Mouse (Mus musculus): Measurements from ENCODE around the gene Iqsec1. TPM values are rescaled to one million over a fixed set of nuclear protein-coding genes. Genes with fewer than 3 reads are reported as not detected.

The Iqsec1 gene
- polyA plus RNA-seq, 1 experiment from 2014 or later: 17.9 TPM

GRCm38 (mm10) chr6:90740348-90741055 is 248.0 kb downstream of the Iqsec1 start:
- Histone ChIP-seq H3K9ac (no peak overlapping the region), H3K4me2 (replicated peaks) (no peak overlapping the region), H3K4me1 (peaks cover 20% of the 10 kb centered on the region), H3K36me3 (no peaks in the 10 kb centered on the region), H3K27me3 (replicated peaks) (peaks cover 8% of the 10 kb centered on the region; the same call in 1 of the 2 replicates), H3K4me3 (no peak overlapping the region), H3K9me3 (no peaks in the 10 kb centered on the region), H3K27ac (no peak overlapping the region)
- ATAC-seq (ENCODE audit: low FRiP score, low read depth): no peak
- WGBS: 79% methylated on average over 4 of the region's 4 CpGs

- Histone ChIP-seq H3K27ac (no peak overlapping the region), H3K9me3 (no peaks in the 10 kb centered on the region), H3K36me3 (no peaks in the 10 kb centered on the region), H3K4me3 (peak overlapping the region; percentile 72), H3K4me1 (peaks cover 24% of the 10 kb centered on the region), H3K4me2 (replicated peaks) (peak overlapping the region; percentile 96), H3K27me3 (replicated peaks) (peaks cover 8% of the 10 kb centered on the region; the same call in 1 of the 2 replicates), H3K9ac (peak overlapping the region; percentile 69; the same call in 1 of the 2 replicates)
- 2% methylated on average over 12 of the region's 12 CpGs for WGBS
- peak; percentile 87 for ATAC-seq (ENCODE audit: low FRiP score, low read depth)
Observed at GRCm38 (mm10) chr6:90737376-90737775, 251.1 kb downstream of the Iqsec1 start.

- under 1% methylated on average over 50 of the region's 52 CpGs for WGBS
- Histone ChIP-seq H3K9ac (peak overlapping the region; percentile 69), H3K4me2 (replicated peaks) (peak overlapping the region; percentile 96), H3K9me3 (no peaks in the 10 kb centered on the region), H3K27me3 (replicated peaks) (peaks cover 8% of the 10 kb centered on the region; the same call in 1 of the 2 replicates), H3K36me3 (no peaks in the 10 kb centered on the region), H3K4me3 (peak overlapping the region; percentile 72), H3K27ac (no peak overlapping the region), H3K4me1 (peaks cover 24% of the 10 kb centered on the region)
- peak; percentile 64 for ATAC-seq (ENCODE audit: low FRiP score, low read depth)
Observed at GRCm38 (mm10) chr6:90736691-90737245, 251.7 kb downstream of the Iqsec1 start.

- Histone ChIP-seq H3K27ac (no peak overlapping the region), H3K4me3 (peak overlapping the region; percentile 72), H3K9ac (peak overlapping the region; percentile 69), H3K4me1 (peaks cover 28% of the 10 kb centered on the region), H3K27me3 (replicated peaks) (peaks cover 8% of the 10 kb centered on the region; the same call in 1 of the 2 replicates), H3K4me2 (replicated peaks) (peak overlapping the region; percentile 96), H3K36me3 (no peaks in the 10 kb centered on the region), H3K9me3 (no peaks in the 10 kb centered on the region)
- ATAC-seq (ENCODE audit: low FRiP score, low read depth): peak; percentile 35
- WGBS: under 1% methylated on average over 65 of the region's 69 CpGs
Observed at GRCm38 (mm10) chr6:90736074-90736672, 252.3 kb downstream of the Iqsec1 start.

- 0 out of 2 replicates have a peak overlapping the region, but pooled peaks have one; percentile 69 for H3K9ac ChIP-seq
- H3K27me3 ChIP-seq (replicated peaks): peaks cover 8% of the 10 kb centered on the region; the same call in 1 of the 2 replicates
- peaks cover 32% of the 10 kb centered on the region for H3K4me1 ChIP-seq
- 40% methylated on average over 4 of the region's 4 CpGs for WGBS
- H3K9me3 ChIP-seq: no peaks in the 10 kb centered on the region
- no peak overlapping the region for H3K27ac ChIP-seq
- peak overlapping the region; percentile 96 for H3K4me2 ChIP-seq (replicated peaks)
- H3K4me3 ChIP-seq: peak overlapping the region; percentile 72
- no peaks in the 10 kb centered on the region for H3K36me3 ChIP-seq
- no peak for ATAC-seq (ENCODE audit: low FRiP score, low read depth)
Observed at GRCm38 (mm10) chr6:90735396-90736036, 253.0 kb downstream of the Iqsec1 start.

GRCm38 (mm10) chr6:90734806-90735205 is 253.7 kb downstream of the Iqsec1 start:
- Histone ChIP-seq H3K4me2 (replicated peaks) (no peak overlapping the region), H3K9ac (no peak overlapping the region), H3K36me3 (no peaks in the 10 kb centered on the region), H3K4me1 (peaks cover 37% of the 10 kb centered on the region), H3K9me3 (no peaks in the 10 kb centered on the region), H3K27ac (no peak overlapping the region), H3K4me3 (no peak overlapping the region), H3K27me3 (replicated peaks) (peaks cover 8% of the 10 kb centered on the region; the same call in 1 of the 2 replicates)
- no peak for ATAC-seq (ENCODE audit: low FRiP score, low read depth)

- no peak overlapping the region for H3K27ac ChIP-seq
- no peak overlapping the region for H3K9ac ChIP-seq
- no peak overlapping the region for H3K4me2 ChIP-seq (replicated peaks)
- peaks cover 5% of the 10 kb centered on the region; the same call in 1 of the 2 replicates for H3K27me3 ChIP-seq (replicated peaks)
- no peak for ATAC-seq (ENCODE audit: low FRiP score, low read depth)
- peaks cover 34% of the 10 kb centered on the region for H3K4me1 ChIP-seq
- 34% methylated on average over 4 of the region's 4 CpGs for WGBS
- no peak overlapping the region for H3K4me3 ChIP-seq
- H3K9me3 ChIP-seq: no peaks in the 10 kb centered on the region
- H3K36me3 ChIP-seq: no peaks in the 10 kb centered on the region
Observed at GRCm38 (mm10) chr6:90731327-90731726, 257.2 kb downstream of the Iqsec1 start.

GRCm38 (mm10) chr6:90729829-90730228 is 258.7 kb downstream of the Iqsec1 start:
- no peak overlapping the region for H3K27ac ChIP-seq
- H3K9ac ChIP-seq: no peak overlapping the region
- H3K4me1 ChIP-seq: peaks cover 37% of the 10 kb centered on the region
- H3K27me3 ChIP-seq (replicated peaks): no peaks in the 10 kb centered on the region
- H3K4me3 ChIP-seq: no peak overlapping the region
- no peak overlapping the region for H3K4me2 ChIP-seq (replicated peaks)
- no peak for ATAC-seq (ENCODE audit: low FRiP score, low read depth)
- H3K36me3 ChIP-seq: no peaks in the 10 kb centered on the region
- no peaks in the 10 kb centered on the region for H3K9me3 ChIP-seq
- 34% methylated on average over 5 of the region's 5 CpGs for WGBS

- Histone ChIP-seq H3K27ac (no peak overlapping the region), H3K4me1 (peaks cover 48% of the 10 kb centered on the region), H3K27me3 (replicated peaks) (no peaks in the 10 kb centered on the region), H3K4me3 (no peak overlapping the region), H3K9ac (no peak overlapping the region), H3K9me3 (no peaks in the 10 kb centered on the region), H3K4me2 (replicated peaks) (no peak overlapping the region), H3K36me3 (no peaks in the 10 kb centered on the region)
- 0% methylated on average over 1 of the region's 1 CpGs for WGBS
- ATAC-seq (ENCODE audit: low FRiP score, low read depth): peak; percentile 64
Observed at GRCm38 (mm10) chr6:90728491-90728931, 260.0 kb downstream of the Iqsec1 start.

- ATAC-seq (ENCODE audit: low FRiP score, low read depth): no peak
- Histone ChIP-seq H3K4me3 (no peak overlapping the region), H3K4me2 (replicated peaks) (no peak overlapping the region), H3K9ac (no peak overlapping the region), H3K27me3 (replicated peaks) (no peaks in the 10 kb centered on the region), H3K4me1 (peaks cover 51% of the 10 kb centered on the region), H3K27ac (no peak overlapping the region), H3K9me3 (no peaks in the 10 kb centered on the region), H3K36me3 (no peaks in the 10 kb centered on the region)
- 80% methylated on average over 3 of the region's 3 CpGs for WGBS
Observed at GRCm38 (mm10) chr6:90727826-90728225, 260.7 kb downstream of the Iqsec1 start.

GRCm38 (mm10) chr6:90726711-90727122 is 261.8 kb downstream of the Iqsec1 start:
- no peak overlapping the region for H3K9ac ChIP-seq
- no peak overlapping the region for H3K4me3 ChIP-seq
- no peak overlapping the region for H3K4me2 ChIP-seq (replicated peaks)
- H3K27ac ChIP-seq: no peak overlapping the region
- H3K9me3 ChIP-seq: no peaks in the 10 kb centered on the region
- no peak for ATAC-seq (ENCODE audit: low FRiP score, low read depth)
- WGBS: 85% methylated on average over 2 of the region's 2 CpGs
- no peaks in the 10 kb centered on the region for H3K27me3 ChIP-seq (replicated peaks)
- peaks cover 51% of the 10 kb centered on the region for H3K4me1 ChIP-seq
- no peaks in the 10 kb centered on the region for H3K36me3 ChIP-seq

GRCm38 (mm10) chr6:90725526-90725925 is 263.0 kb downstream of the Iqsec1 start:
- ATAC-seq (ENCODE audit: low FRiP score, low read depth): no peak
- H3K4me3 ChIP-seq: no peak overlapping the region
- H3K36me3 ChIP-seq: no peaks in the 10 kb centered on the region
- H3K9ac ChIP-seq: no peak overlapping the region
- no peaks in the 10 kb centered on the region for H3K9me3 ChIP-seq
- 0 out of 2 replicates have a peak overlapping the region, but pooled peaks have one; percentile 1 for H3K4me2 ChIP-seq (replicated peaks)
- no peak overlapping the region for H3K27ac ChIP-seq
- H3K4me1 ChIP-seq: peaks cover 43% of the 10 kb centered on the region
- H3K27me3 ChIP-seq (replicated peaks): no peaks in the 10 kb centered on the region
- whole genome bisulfite sequencing: 65% methylated on average over 1 of the region's 1 CpGs
